Mouse (Mus musculus): ENCODE measurements around the gene Acat2.
"Not testable (repeated sequence)": the region's sequence is repeated elsewhere in the genome, so short reads cannot be mapped to it uniquely, and the experiment has no call there.

The Acat2 gene

GRCm38 (mm10) chr17:12956664-12957063 lies 3.9 kb downstream of the Acat2 start:
- DNase-seq: no peak

- no peak for DNase-seq
Observed at GRCm38 (mm10) chr17:12949669-12950068, 10.9 kb downstream of the Acat2 start.

GRCm38 (mm10) chr17:12942459-12943162 lies 17.9 kb downstream of the Acat2 start:
- DNase-seq: no peak

GRCm38 (mm10) chr17:12941543-12942260 lies 18.8 kb downstream of the Acat2 start:
- DNase-seq: no peak

GRCm38 (mm10) chr17:12940151-12940805 lies 20.3 kb downstream of the Acat2 start, which contains the start of gene Acat3:
TSS of gene Acat3 (minus strand) at chr17:12940600.
- DNase-seq: peak; percentile 39

GRCm38 (mm10) chr17:12939377-12940148 lies 21.0 kb downstream of the Acat2 start:
- DNase-seq: not testable (repeated sequence)

GRCm38 (mm10) chr17:12938077-12938476 lies 22.5 kb downstream of the Acat2 start:
- DNase-seq: no peak

GRCm38 (mm10) chr17:12937412-12937970 lies 23.1 kb downstream of the Acat2 start:
- DNase-seq: no peak

- no peak for DNase-seq
Observed at GRCm38 (mm10) chr17:12935719-12936118, 24.8 kb downstream of the Acat2 start.

GRCm38 (mm10) chr17:12931576-12931975 lies 29.0 kb downstream of the Acat2 start:
- not testable (repeated sequence) for DNase-seq

- DNase-seq: no peak
Observed at GRCm38 (mm10) chr17:12925703-12926180, 34.8 kb downstream of the Acat2 start.

GRCm38 (mm10) chr17:12925001-12925400 lies 35.5 kb downstream of the Acat2 start:
- no peak for DNase-seq

GRCm38 (mm10) chr17:12921073-12921472 lies 39.5 kb downstream of the Acat2 start:
- no peak for DNase-seq

- DNase-seq: peak; percentile 61
Observed at GRCm38 (mm10) chr17:12916588-12917380, 43.8 kb downstream of the Acat2 start.

- peak; percentile 100 for DNase-seq
Observed at GRCm38 (mm10) chr17:12915881-12916583, 44.5 kb downstream of the Acat2 start, which contains the start of gene Mrpl18. TSS of gene Mrpl18 (minus strand) at chr17:12916345.

- DNase-seq: peak; percentile 21
Observed at GRCm38 (mm10) chr17:12915488-12915880, 45.1 kb downstream of the Acat2 start, which contains the start of gene Tcp1. TSS of gene Tcp1 (plus strand) at chr17:12915701.

GRCm38 (mm10) chr17:12910391-12910790 lies 50.2 kb downstream of the Acat2 start:
- no peak for DNase-seq

- no peak for DNase-seq
Observed at GRCm38 (mm10) chr17:12909361-12910280, 50.9 kb downstream of the Acat2 start, which contains the start of gene Pnldc1. TSS of gene Pnldc1 (minus strand) at chr17:12910230.

- no peak for DNase-seq
Observed at GRCm38 (mm10) chr17:12906436-12906835, 54.1 kb downstream of the Acat2 start.
